Mouse (Mus musculus) thymus, adult 2 months (tissue): ENCODE measurements at regions not wholly inside any gene's neighbourhood (a gene's known extent, or its start where the extent isn't known, plus 50 kb on each side); places are given as distances from the start of the nearest gene placed in this dataset.

Source experiments
- DNase-seq: peaks from one replicate; pipeline ENCODE4 v3.0.0; 2021
- H3K27ac ChIP-seq: fragments of 200-500 bp; 2 replicates; pipeline ENCODE4 v1.5.1; 2012; ENCODE audit warnings: low read length, control low read depth; ENCODE audit not compliant: control insufficient read depth, insufficient read depth
- H3K27me3 ChIP-seq: fragments of 200-500 bp; 2 replicates; pipeline ENCODE4 v1.6.1; 2012; ENCODE audit warnings: mild to moderate bottlenecking, low read length, moderate library complexity, mixed read lengths; ENCODE audit not compliant: control insufficient read depth, insufficient read depth
- H3K36me3 ChIP-seq: fragments of 200-500 bp; 2 replicates; pipeline ENCODE4 v1.6.1; 2012; ENCODE audit warnings: mild to moderate bottlenecking, low read length, moderate library complexity; ENCODE audit not compliant: control insufficient read depth, insufficient read depth
- H3K4me1 ChIP-seq: fragments of 200-500 bp; replicated peaks from 2 replicates; pipeline ENCODE4 v1.6.1; 2012; ENCODE audit warnings: low read length; ENCODE audit not compliant: control insufficient read depth, insufficient read depth
- H3K4me3 ChIP-seq: fragments of 200-500 bp; 2 replicates; pipeline ENCODE4 v1.5.1; 2012; ENCODE audit warnings: mild to moderate bottlenecking, low read length, control low read depth, moderate library complexity; ENCODE audit not compliant: control insufficient read depth, insufficient read depth
- CTCF ChIP-seq: fragments of 200-500 bp; IDR thresholded peaks from 2 replicates; pipeline ENCODE4 v1.5.1; 2012; ENCODE audit warnings: mild to moderate bottlenecking, control low read depth, low read length, moderate library complexity, borderline replicate concordance; ENCODE audit not compliant: control insufficient read depth, poor library complexity, insufficient read depth; ENCODE audit errors: extremely low read depth
- POLR2A ChIP-seq: fragments of 200-500 bp; IDR thresholded peaks from 2 replicates; pipeline ENCODE4 v1.6.1; 2012; ENCODE audit warnings: mild to moderate bottlenecking, low read length, control low read depth, moderate library complexity; ENCODE audit not compliant: control insufficient read depth, poor library complexity, insufficient read depth; ENCODE audit errors: extremely low read depth
- WGBS: fragments of 180-500 bp; shearing (Covaris S2); methylation state at CpG from one replicate; pipeline ENCODE4 v1.1.7; 2018; 5-methylcytosine and 5-hydroxymethylcytosine counted together

DNA sequence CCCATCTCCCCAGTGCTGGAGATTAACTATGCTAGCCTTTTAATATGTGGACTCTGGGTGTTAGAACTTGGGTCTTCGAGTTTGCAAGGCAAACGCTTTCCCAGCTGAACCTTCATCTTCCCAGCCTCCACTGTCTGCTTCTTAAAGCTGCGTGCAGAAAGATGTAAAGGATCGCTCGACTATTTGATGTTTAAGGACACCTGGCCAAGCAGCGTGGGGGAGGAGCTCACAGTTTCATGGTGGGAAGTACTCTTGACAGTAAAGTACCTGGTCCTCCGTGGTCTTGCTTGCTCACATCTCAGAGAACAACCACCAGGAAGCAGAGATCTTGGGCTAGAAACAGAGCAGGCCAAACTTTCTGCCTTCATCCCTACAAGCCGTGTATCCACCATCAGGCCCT lies 113.1 kb downstream of the Gadd45g start:
- WGBS: 35% methylated on average over 8 of the region's 8 CpGs
- TF ChIP-seq CTCF (no peak), POLR2A (no peak)

DNA sequence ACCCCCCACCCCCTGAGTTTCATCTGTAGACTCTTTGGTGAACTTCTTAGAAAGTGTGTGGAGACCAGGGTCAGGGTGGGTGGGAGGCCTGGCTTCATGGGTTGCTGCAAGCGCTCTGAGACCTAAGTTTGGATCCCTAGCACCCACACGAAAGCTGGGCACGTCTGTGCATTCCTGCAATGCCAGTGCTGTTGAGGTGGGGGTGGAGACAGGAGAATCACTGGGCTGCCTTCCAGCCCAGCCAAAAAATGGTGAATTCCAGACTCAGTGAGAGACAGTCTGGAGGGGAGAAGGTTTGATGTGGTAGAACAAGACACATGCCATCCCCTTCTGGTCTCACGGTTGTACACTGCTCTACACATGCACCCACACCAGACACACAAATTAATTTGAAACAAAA lies 113.8 kb downstream of the Gadd45g start:
- TF ChIP-seq CTCF: no peak
- TF ChIP-seq POLR2A: no peak
- H3K4me3 ChIP-seq: no peak overlapping the region
- no peak for DNase-seq
- 87% methylated on average over 4 of the region's 4 CpGs for WGBS
- no peak overlapping the region for H3K27ac ChIP-seq
- no peaks in the 10 kb centered on the region for H3K27me3 ChIP-seq
- no peaks in the 10 kb centered on the region for H3K36me3 ChIP-seq
- peaks cover 33% of the 10 kb centered on the region for H3K4me1 ChIP-seq

More for the DNA sequence above, 113.1 kb downstream of the Gadd45g start:
- no peak for DNase-seq
- H3K27ac ChIP-seq: no peak overlapping the region
- no peaks in the 10 kb centered on the region for H3K27me3 ChIP-seq
- H3K4me3 ChIP-seq: no peak overlapping the region
- no peaks in the 10 kb centered on the region for H3K36me3 ChIP-seq
- peaks cover 29% of the 10 kb centered on the region for H3K4me1 ChIP-seq

DNA sequence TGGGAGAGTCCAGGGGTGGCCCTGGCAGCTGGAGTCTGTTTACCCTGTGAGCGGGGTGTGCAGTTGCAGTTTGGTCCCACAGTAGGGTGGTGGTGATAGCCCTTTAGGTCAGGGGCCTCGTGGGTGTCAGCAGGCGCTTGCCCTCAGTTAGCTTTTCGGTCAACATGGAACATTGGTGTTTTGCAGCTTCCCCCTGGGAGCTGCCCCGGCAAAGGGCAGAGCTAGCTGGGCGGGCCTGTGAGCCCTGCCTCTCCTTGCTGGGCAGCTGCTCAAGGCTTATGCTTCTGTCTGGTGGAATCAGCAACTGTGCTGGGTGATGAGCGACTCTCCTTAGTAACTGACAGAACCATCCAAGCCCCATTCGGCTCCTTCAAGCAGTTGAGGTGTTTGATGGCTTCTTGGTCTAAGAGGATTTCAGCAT lies 115.7 kb downstream of the Gadd45g start:
- Histone ChIP-seq H3K4me1 (peaks cover 33% of the 10 kb centered on the region), H3K4me3 (no peak overlapping the region), H3K27ac (no peak overlapping the region), H3K36me3 (no peaks in the 10 kb centered on the region), H3K27me3 (no peaks in the 10 kb centered on the region)
- WGBS: 87% methylated on average over 8 of the region's 8 CpGs
- TF ChIP-seq POLR2A (no peak), CTCF (no peak)
- DNase-seq: no peak

DNA sequence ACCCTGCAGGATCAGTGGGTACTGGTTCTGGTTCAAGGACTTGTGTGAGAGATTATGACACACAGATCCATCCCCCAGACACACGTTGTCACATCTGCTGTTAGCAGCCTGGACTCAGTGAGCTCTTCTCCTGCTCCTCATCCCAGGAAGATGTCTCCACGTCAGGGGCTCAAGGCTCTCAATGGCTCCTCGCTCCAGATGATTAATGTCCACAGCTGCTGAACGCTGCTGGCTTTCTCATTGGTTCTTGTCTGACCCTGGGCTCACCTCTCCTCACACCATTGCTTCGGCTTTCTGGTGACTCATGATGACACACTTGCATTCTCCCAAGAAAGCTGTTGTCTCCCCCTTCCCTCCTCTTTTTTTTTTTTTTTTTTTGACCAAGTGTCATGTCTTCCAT lies 116.2 kb downstream of the Gadd45g start:
- peaks cover 33% of the 10 kb centered on the region for H3K4me1 ChIP-seq
- no peaks in the 10 kb centered on the region for H3K36me3 ChIP-seq
- no peak overlapping the region for H3K4me3 ChIP-seq
- WGBS: 94% methylated on average over 5 of the region's 5 CpGs
- DNase-seq: no peak
- no peak overlapping the region for H3K27ac ChIP-seq
- H3K27me3 ChIP-seq: no peaks in the 10 kb centered on the region
- TF ChIP-seq POLR2A (no peak), CTCF (no peak)

DNA sequence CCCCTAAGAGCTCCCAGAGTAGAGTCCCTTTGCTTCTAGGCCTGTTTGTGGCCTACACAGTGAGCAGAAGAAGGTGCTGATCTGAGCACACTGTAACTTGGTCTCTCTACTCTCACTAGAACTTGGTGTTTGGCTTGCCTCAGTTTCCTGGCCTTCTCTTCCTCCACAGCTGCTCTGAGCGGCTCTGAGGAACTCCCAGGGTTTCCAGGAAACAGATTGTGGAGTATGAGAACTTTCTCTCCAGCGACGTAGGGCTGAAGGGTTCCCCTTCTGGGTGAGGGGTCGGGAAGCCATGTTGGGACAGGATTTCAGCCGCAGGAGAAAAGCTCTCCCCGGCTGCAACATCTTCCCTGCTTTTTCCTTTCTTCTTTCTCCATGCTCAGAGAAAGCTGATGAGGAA lies 117.5 kb downstream of the Gadd45g start:
- Histone ChIP-seq H3K27ac (peak overlapping the region; percentile 17; the same call in 1 of the 2 replicates), H3K4me3 (no peak overlapping the region), H3K36me3 (no peaks in the 10 kb centered on the region), H3K27me3 (no peaks in the 10 kb centered on the region), H3K4me1 (peaks cover 25% of the 10 kb centered on the region)
- DNase-seq: no peak
- TF ChIP-seq POLR2A (no peak), CTCF (no peak)
- 13% methylated on average over 6 of the region's 6 CpGs for WGBS

DNA sequence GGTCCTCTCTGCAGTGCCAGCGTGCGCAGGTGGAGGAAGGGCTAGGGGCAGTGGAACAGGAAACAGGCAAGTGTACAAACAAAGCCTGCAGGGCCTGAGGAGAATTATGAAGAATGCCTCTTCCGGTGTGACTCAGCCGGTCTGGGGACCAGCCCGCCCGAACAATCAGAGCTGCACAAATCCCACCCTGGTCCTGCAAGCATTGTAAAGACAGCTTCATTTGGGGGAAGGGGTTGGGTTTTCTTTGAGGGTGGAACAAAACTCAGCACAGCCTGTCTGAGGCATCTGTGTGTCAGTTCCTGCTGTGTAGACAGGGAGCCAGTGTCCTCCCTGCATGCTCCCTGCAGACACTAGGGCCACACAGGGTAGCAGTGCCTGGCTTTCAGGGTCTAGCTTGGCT lies 117.9 kb downstream of the Gadd45g start:
- TF ChIP-seq CTCF (no peak), POLR2A (no peak)
- Histone ChIP-seq H3K4me3 (no peak overlapping the region), H3K36me3 (no peaks in the 10 kb centered on the region), H3K27me3 (no peaks in the 10 kb centered on the region), H3K27ac (peak overlapping the region; percentile 17; the same call in 1 of the 2 replicates), H3K4me1 (peaks cover 24% of the 10 kb centered on the region)
- peak; percentile 52 for DNase-seq
- 6% methylated on average over 6 of the region's 6 CpGs for WGBS

DNA sequence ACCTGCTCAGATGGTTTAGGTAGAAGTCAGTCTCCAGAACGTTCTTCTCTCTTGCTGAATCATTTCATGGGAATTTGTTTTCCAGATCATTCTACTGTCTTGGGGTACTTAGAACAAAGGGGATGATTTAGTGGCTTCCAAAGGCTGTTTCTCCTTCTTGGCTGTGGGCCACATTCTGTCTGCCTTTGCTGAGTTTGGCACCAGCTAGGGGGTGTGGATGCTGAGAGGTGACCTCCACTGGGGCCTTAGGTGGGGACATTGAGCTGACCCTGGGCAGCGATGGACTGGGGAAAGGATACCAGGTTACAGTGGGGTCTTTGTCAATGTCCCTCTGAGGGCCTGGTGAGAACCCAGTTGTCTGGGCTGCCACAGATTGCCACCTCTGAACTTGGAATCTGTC lies 118.4 kb downstream of the Gadd45g start:
- Histone ChIP-seq H3K4me3 (no peak overlapping the region), H3K36me3 (no peaks in the 10 kb centered on the region), H3K27ac (no peak overlapping the region), H3K4me1 (peaks cover 25% of the 10 kb centered on the region), H3K27me3 (no peaks in the 10 kb centered on the region)
- no peak for TF ChIP-seq POLR2A
- TF ChIP-seq CTCF: no peak
- 74% methylated on average over 2 of the region's 2 CpGs for WGBS
- no peak for DNase-seq
